Mouse (Mus musculus) thymus, postnatal 10 days (tissue): Measurements from ENCODE around the gene Olfr1291-ps1.

Experiments
- DNase-seq, 2 experiments: peaks; one replicate each; pipeline ENCODE4 v3.0.0; 2021; ENCODE audit warnings: low spot score in 2 of 2

The Olfr1291-ps1 gene

GRCm38 (mm10) chr2:111496880-111497279 lies at the start of gene Olfr1291-ps1:
Gene Olfr1291-ps1 (plus strand): TSS chr2:111497180.
- DNase-seq, result no peak

GRCm38 (mm10) chr2:111448842-111449241 lies 48.1 kb upstream of the Olfr1291-ps1 start, which contains the start of gene Olfr1287:
Gene Olfr1287 (plus strand): TSS chr2:111449142.
- no peak for DNase-seq

- no peak for DNase-seq
Measured at GRCm38 (mm10) chr2:111473801-111474200, 23.2 kb upstream of the Olfr1291-ps1 start, which contains the start of gene Olfr1288. Gene Olfr1288 (plus strand): TSS chr2:111474101.

GRCm38 (mm10) chr2:111480519-111480918 lies 16.5 kb upstream of the Olfr1291-ps1 start, which contains the start of gene Olfr1289:
Gene Olfr1289 (plus strand): TSS chr2:111480819.
- no peak for DNase-seq

- DNase-seq, result no peak
Measured at GRCm38 (mm10) chr2:111493729-111494128, 3.3 kb upstream of the Olfr1291-ps1 start, which contains the start of gene Olfr1290. Gene Olfr1290 (minus strand): TSS chr2:111493829.

GRCm38 (mm10) chr2:111517451-111517850 lies 20.5 kb downstream of the Olfr1291-ps1 start:
- no peak for DNase-seq

GRCm38 (mm10) chr2:111524903-111525302 lies 27.9 kb downstream of the Olfr1291-ps1 start, which contains the start of gene Olfr1293-ps:
Gene Olfr1293-ps (plus strand): TSS chr2:111525203.
- DNase-seq, result no peak

- DNase-seq, result no peak
Measured at GRCm38 (mm10) chr2:111540191-111540590, 43.2 kb downstream of the Olfr1291-ps1 start, which contains the start of gene Olfr1294. Gene Olfr1294 (minus strand): TSS chr2:111540291.
